Mouse (Mus musculus) intestine, embryonic 16.5 days (tissue): ENCODE measurements around the gene Fam78a. TPM values are rescaled to one million over a fixed set of nuclear protein-coding genes. Genes with fewer than 3 reads are reported as not detected.

Experiments used
- ATAC-seq: fragments of 200-750 bp; cut with Nextera tagmentation; 2 replicates; pipeline ENCODE4 v1.8.0; 2017; ENCODE audit warnings: moderate TSS enrichment, moderate library complexity
- H3K27ac ChIP-seq: fragments of 300-500 bp; sonication (generic); 2 replicates; pipeline ENCODE4 v1.5.1; 2014; ENCODE audit warnings: mild to moderate bottlenecking, low read length
- H3K27me3 ChIP-seq: fragments of 300-500 bp; sonication (generic); replicated peaks from 2 replicates; pipeline ENCODE4 v1.6.1; 2014; ENCODE audit warnings: low read length, control low read depth, mixed read lengths; ENCODE audit not compliant: control insufficient read depth, insufficient read depth
- H3K36me3 ChIP-seq: fragments of 300-500 bp; sonication (generic); 2 replicates; pipeline ENCODE4 v1.6.1; 2014; ENCODE audit warnings: low read length, control low read depth; ENCODE audit not compliant: control insufficient read depth, insufficient read depth
- H3K4me1 ChIP-seq: fragments of 300-500 bp; sonication (generic); 2 replicates; pipeline ENCODE4 v1.6.1; 2014; ENCODE audit warnings: low read length, control low read depth, mixed read lengths; ENCODE audit not compliant: control insufficient read depth, insufficient read depth
- H3K4me2 ChIP-seq: fragments of 300-500 bp; sonication (generic); 2 replicates; pipeline ENCODE4 v1.6.1; 2014; ENCODE audit warnings: low read depth, low read length, control low read depth
- H3K4me3 ChIP-seq: fragments of 300-500 bp; sonication (generic); 2 replicates; pipeline ENCODE4 v1.5.1; 2014; ENCODE audit warnings: mild to moderate bottlenecking, low read length
- H3K9ac ChIP-seq: fragments of 300-500 bp; sonication (generic); 2 replicates; pipeline ENCODE4 v1.6.1; 2014; ENCODE audit warnings: low read depth, low read length
- H3K9me3 ChIP-seq: fragments of 300-500 bp; sonication (generic); 2 replicates; pipeline ENCODE4 v1.6.1; 2016; ENCODE audit warnings: low read length, control low read depth; ENCODE audit not compliant: control insufficient read depth
- WGBS: fragments of 180-500 bp; shearing (Covaris S2); extraction: QIAGEN DNeasy Blood & Tissue Kit; methylation state at CpG from one replicate; pipeline ENCODE4 v1.1.7; 2014; 5-methylcytosine and 5-hydroxymethylcytosine counted together
- polyA plus RNA-seq: library from polyadenylated mRNA; unstranded; fragments of >200 nt; fragmentation: Nextera tagmentation; extraction: Ambion mirVana; gene quantifications from 2 replicates; pipeline ENCODE4 v1.2.1, GENCODE M21; 2015

Fam78a gene
- polyA plus RNA-seq, 1 experiment from 2014 or later = 2.2 TPM

GRCm38 (mm10) chr2:32064913-32065312 is 19.7 kb downstream of the Fam78a start:
- no peaks in the 10 kb centered on the region for H3K9me3 ChIP-seq
- H3K27ac ChIP-seq = no peak overlapping the region
- no peak overlapping the region for H3K4me2 ChIP-seq
- no peak overlapping the region for H3K9ac ChIP-seq
- H3K4me3 ChIP-seq = no peak overlapping the region
- 54% methylated on average over 13 of the region's 13 CpGs for WGBS
- H3K36me3 ChIP-seq = no peaks in the 10 kb centered on the region
- H3K4me1 ChIP-seq = no peaks in the 10 kb centered on the region
- no peak for ATAC-seq
- H3K27me3 ChIP-seq = 0 out of 2 replicates have a peak, but pooled peaks cover 5% of the 10 kb centered on the region

GRCm38 (mm10) chr2:32063451-32064151 is 21.1 kb downstream of the Fam78a start:
- Histone ChIP-seq H3K9me3 (no peaks in the 10 kb centered on the region), H3K27ac (no peak overlapping the region), H3K4me1 (no peaks in the 10 kb centered on the region), H3K27me3 (0 out of 2 replicates have a peak, but pooled peaks cover 5% of the 10 kb centered on the region), H3K36me3 (no peaks in the 10 kb centered on the region), H3K4me2 (no peak overlapping the region), H3K9ac (no peak overlapping the region), H3K4me3 (no peak overlapping the region)
- no peak for ATAC-seq
- WGBS = 75% methylated on average over 7 of the region's 7 CpGs

DNA sequence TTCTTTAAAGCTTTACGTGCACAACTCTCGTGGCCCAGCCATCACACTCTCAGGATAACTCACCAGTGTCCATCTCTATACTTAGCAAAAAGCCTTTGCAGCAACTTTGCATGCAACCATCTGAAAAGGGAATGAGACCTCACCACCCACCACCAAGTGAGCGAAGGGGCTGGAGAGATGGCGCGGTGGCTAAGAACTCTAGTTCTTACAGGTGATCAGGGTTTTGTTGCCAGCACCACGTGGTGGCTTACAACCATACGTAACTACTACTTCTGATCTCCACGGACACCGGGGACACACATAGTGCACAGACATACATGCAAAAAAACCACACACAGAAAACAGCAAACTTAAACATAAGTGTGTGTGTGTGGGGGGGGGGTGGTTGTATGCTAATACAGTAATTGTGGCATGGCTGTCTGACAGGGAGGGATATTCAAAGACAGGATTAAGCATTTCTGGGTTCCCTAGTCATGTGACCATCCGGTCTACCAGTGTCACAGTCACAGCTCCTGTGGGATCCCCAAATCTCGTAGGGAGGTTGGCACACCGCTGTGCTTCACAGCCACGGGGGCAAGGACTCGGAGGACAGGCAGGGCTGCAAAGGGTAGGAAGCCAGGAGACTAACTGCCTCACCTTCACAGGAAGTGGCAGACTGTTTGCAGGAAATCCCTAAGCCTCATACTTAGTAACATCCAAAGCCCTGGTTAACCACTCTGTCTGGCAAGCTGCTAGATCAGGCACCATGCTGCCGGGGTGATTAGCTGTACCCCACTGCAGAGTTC is 21.8 kb downstream of the Fam78a start:
- H3K4me3 ChIP-seq = no peak overlapping the region
- ATAC-seq = no peak
- H3K9me3 ChIP-seq = no peaks in the 10 kb centered on the region
- H3K27ac ChIP-seq = no peak overlapping the region
- H3K4me1 ChIP-seq = no peaks in the 10 kb centered on the region
- no peaks in the 10 kb centered on the region for H3K36me3 ChIP-seq
- H3K9ac ChIP-seq = no peak overlapping the region
- no peaks in the 10 kb centered on the region for H3K27me3 ChIP-seq
- no peak overlapping the region for H3K4me2 ChIP-seq
- WGBS = 86% methylated on average over 15 of the region's 15 CpGs

- Histone ChIP-seq H3K27ac (no peak overlapping the region), H3K4me1 (no peaks in the 10 kb centered on the region), H3K9ac (no peak overlapping the region), H3K4me3 (no peak overlapping the region), H3K9me3 (no peaks in the 10 kb centered on the region), H3K36me3 (no peaks in the 10 kb centered on the region), H3K27me3 (no peaks in the 10 kb centered on the region), H3K4me2 (no peak overlapping the region)
- ATAC-seq = no peak
- 73% methylated on average over 12 of the region's 12 CpGs for WGBS
Observed at GRCm38 (mm10) chr2:32061722-32062505, 22.7 kb downstream of the Fam78a start.

GRCm38 (mm10) chr2:32061189-32061588 is 23.5 kb downstream of the Fam78a start:
- H3K4me2 ChIP-seq = no peak overlapping the region
- no peaks in the 10 kb centered on the region for H3K9me3 ChIP-seq
- ATAC-seq = no peak
- H3K27ac ChIP-seq = no peak overlapping the region
- no peak overlapping the region for H3K4me3 ChIP-seq
- WGBS = 51% methylated on average over 2 of the region's 2 CpGs
- H3K36me3 ChIP-seq = no peaks in the 10 kb centered on the region
- H3K27me3 ChIP-seq = no peaks in the 10 kb centered on the region
- H3K9ac ChIP-seq = no peak overlapping the region
- H3K4me1 ChIP-seq = no peaks in the 10 kb centered on the region

DNA sequence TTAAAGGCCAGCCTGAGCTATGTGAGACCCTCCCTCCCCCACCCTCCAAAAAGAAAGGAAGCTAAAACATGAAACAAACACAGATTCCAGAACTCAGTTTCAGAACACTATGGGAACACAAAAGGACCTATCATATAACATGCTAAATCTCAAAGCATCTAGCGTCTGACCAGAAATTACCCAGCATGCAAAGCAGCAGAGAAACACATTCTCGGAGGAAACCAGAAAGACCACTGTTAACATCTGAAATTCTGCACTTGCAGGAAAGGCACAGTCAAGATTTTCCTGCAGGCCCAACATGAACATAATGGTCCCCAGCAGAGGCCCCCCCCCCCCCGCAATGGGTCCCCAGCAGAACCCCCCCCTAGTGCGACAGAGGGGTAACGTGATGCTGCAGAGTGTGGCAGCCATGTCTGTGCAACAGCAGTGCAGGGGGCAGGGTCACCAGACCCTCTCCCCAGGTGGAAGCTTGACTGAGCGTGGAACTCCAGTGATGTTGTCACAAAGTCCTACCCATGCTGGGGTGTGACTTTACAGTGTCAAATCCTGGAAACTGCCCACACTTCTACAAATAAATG is 24.3 kb downstream of the Fam78a start:
- H3K4me2 ChIP-seq = no peak overlapping the region
- H3K4me1 ChIP-seq = no peaks in the 10 kb centered on the region
- H3K36me3 ChIP-seq = no peaks in the 10 kb centered on the region
- no peak for ATAC-seq
- H3K9me3 ChIP-seq = no peaks in the 10 kb centered on the region
- no peak overlapping the region for H3K9ac ChIP-seq
- 61% methylated on average over 6 of the region's 6 CpGs for WGBS
- no peak overlapping the region for H3K4me3 ChIP-seq
- no peaks in the 10 kb centered on the region for H3K27me3 ChIP-seq
- H3K27ac ChIP-seq = no peak overlapping the region

GRCm38 (mm10) chr2:32059613-32060012 is 25.0 kb downstream of the Fam78a start:
- Histone ChIP-seq H3K4me2 (no peak overlapping the region), H3K27me3 (no peaks in the 10 kb centered on the region), H3K9ac (no peak overlapping the region), H3K4me3 (no peak overlapping the region), H3K9me3 (no peaks in the 10 kb centered on the region), H3K4me1 (no peaks in the 10 kb centered on the region), H3K27ac (no peak overlapping the region), H3K36me3 (no peaks in the 10 kb centered on the region)
- 68% methylated on average over 6 of the region's 6 CpGs for WGBS
- no peak for ATAC-seq

- H3K9ac ChIP-seq = no peak overlapping the region
- H3K4me3 ChIP-seq = no peak overlapping the region
- no peak overlapping the region for H3K4me2 ChIP-seq
- H3K36me3 ChIP-seq = no peaks in the 10 kb centered on the region
- H3K27me3 ChIP-seq = no peaks in the 10 kb centered on the region
- no peak for ATAC-seq
- H3K9me3 ChIP-seq = no peaks in the 10 kb centered on the region
- WGBS = 32% methylated on average over 5 of the region's 5 CpGs
- H3K4me1 ChIP-seq = no peaks in the 10 kb centered on the region
- no peak overlapping the region for H3K27ac ChIP-seq
Observed at GRCm38 (mm10) chr2:32058716-32059115, 25.9 kb downstream of the Fam78a start.

DNA sequence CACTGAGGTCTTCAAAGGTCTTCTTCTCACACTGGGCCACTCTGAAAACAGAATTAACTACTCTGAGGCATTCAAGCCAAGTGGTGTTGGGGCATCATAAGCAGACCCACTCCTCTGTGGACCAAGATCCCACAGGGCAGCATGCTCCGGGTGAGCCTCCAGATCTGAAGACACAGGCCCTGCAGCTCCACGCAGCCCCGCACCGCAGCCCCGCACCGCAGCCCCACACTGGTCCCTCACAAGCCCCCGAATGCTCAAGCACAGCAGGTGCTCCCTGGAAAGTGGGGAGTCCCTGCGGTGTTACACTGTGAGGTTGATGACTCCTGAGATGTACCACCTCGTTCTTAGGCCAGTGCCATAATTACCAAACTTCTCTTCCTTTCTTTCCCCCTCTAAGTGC is 26.4 kb downstream of the Fam78a start:
- WGBS = 72% methylated on average over 9 of the region's 9 CpGs
- Histone ChIP-seq H3K27ac (no peak overlapping the region), H3K9me3 (no peaks in the 10 kb centered on the region), H3K27me3 (no peaks in the 10 kb centered on the region), H3K4me2 (no peak overlapping the region), H3K36me3 (no peaks in the 10 kb centered on the region), H3K4me1 (no peaks in the 10 kb centered on the region), H3K9ac (no peak overlapping the region), H3K4me3 (no peak overlapping the region)
- no peak for ATAC-seq
